Mouse (Mus musculus) mesoderm, embryonic 11.5 days (tissue): Measurements from ENCODE around the gene Cacna1h.

Experiments
- DNase-seq: peaks from one replicate; pipeline ENCODE4 v3.0.0-alpha.2; 2012; ENCODE audit warnings: low read depth, low spot score

Cacna1h gene

DNA sequence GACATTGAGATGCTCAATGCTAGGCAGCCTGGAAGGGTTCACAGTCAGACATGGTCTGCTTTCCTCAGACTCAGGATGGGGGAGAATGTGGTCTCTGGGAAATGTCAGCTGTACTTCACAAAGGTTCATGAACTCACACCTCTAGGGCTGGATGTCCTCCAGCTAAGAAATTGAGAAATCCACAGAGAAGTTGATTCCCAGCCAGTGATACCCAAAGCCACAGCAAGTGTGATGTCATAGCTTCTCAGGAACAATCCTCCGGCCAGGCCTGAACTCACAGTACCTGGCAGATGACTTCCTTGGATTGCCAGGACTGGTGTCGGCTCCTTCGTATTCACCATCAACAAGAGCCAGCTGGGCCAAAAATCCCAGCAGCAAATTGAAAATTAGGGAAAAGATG, 12.3 kb upstream of the Cacna1h start:
- DNase-seq, result no peak

- DNase-seq, result no peak
These were observed 11.5 kb upstream of the Cacna1h start for GRCm38 (mm10) chr17:25445074-25445473.

GRCm38 (mm10) chr17:25442889-25443288, 9.3 kb upstream of the Cacna1h start:
- no peak for DNase-seq

GRCm38 (mm10) chr17:25441417-25441816, 7.8 kb upstream of the Cacna1h start:
- no peak for DNase-seq

- peak; percentile 35 for DNase-seq
These were observed 363 bp downstream of the Cacna1h start for GRCm38 (mm10) chr17:25433223-25433616.

- no peak for DNase-seq
These were observed 976 bp downstream of the Cacna1h start for GRCm38 (mm10) chr17:25432433-25433181.

GRCm38 (mm10) chr17:25430534-25430933, 3.0 kb downstream of the Cacna1h start:
- DNase-seq, result no peak

GRCm38 (mm10) chr17:25429886-25430285, 3.7 kb downstream of the Cacna1h start:
- no peak for DNase-seq

DNA sequence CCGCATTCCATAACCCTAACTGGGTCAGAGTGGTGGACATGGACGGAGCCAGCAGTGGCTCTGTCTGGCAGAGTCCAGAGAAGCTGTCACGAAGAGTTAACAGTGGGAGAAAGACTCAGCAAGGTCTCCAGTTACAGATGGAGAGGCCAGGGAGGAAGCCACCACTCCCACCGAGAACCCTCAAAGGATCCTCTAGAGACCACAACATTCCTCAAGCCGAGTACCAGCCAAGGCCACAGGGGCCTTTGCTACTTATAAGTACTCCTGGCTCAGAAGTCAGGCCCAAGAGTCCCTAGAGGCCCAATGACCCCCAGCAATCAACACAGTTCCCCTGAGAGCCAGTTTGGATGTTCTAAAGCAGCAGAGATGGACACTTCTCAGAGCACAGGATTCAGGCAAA, 4.3 kb downstream of the Cacna1h start:
- DNase-seq, result no peak

DNA sequence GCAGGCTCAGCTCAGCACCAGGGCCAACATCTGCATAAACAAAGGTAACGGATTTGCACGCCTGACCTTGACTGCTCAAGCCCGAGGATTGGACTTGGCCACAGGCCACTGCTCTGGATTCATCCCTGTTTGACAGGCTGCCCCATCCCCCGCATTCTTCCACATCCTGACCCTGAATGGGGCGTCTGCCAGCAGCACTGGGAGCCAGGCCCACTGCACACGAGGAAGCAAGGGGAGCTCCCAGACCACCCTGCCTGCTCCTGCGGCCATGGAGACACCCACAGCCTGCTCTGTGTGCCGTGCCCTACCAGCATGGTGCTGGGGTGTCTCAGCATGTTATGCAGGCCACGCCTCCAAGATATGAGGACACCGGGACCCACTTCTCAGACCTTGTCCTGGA, 6.1 kb downstream of the Cacna1h start:
- no peak for DNase-seq

GRCm38 (mm10) chr17:25425996-25426395, 7.6 kb downstream of the Cacna1h start:
- DNase-seq, result no peak

DNA sequence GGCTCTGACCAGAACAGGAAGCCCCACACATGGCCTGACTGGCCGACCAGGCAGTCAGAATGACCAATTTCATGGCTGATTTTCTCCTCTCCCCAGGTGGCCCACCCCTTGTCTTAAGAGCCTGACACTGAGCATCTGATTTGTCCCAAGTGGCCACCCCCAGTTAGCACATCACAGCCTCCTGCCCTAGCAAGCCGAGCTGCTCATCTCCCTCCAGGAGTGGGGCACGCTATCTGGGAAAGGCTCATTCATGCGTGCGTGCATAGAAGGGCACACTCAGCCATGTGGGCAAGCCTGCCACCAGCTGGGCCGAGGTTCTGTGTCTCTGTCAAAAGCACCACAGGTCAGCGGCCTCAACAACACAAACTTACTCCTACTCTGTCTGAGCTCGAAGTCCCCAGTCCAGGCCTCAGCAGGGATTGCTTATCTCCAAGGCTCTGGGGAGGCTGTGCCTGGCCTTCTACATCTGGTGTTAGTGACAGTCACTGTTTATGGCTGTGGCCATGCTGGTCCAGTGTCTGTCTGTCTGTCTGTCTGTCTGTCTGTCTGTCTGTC, 9.0 kb downstream of the Cacna1h start:
- DNase-seq, result no peak

DNA sequence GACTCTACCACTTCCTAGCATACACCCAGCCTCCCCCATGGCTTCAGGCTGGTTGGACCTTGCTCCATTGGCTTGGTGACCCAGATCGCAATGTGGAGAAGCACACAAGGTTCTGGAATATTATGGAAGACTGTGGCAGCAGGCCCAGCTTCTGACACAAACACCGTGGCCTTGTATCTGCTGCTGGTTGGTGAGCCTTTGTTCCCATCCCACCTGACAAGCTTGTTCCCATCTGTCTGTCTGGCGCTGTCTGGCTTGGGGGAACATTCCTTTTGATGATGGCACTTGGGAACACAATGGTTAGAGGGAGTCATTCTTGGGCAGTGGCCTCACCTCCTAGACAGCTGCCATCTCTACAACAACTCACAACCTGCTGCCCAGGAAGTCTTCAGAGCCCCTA, 12.6 kb downstream of the Cacna1h start:
- no peak for DNase-seq

GRCm38 (mm10) chr17:25418926-25419325, 14.7 kb downstream of the Cacna1h start:
- DNase-seq, result peak; percentile 53

GRCm38 (mm10) chr17:25417990-25418389, 15.6 kb downstream of the Cacna1h start:
- no peak for DNase-seq

GRCm38 (mm10) chr17:25416219-25416618, 17.4 kb downstream of the Cacna1h start:
- no peak for DNase-seq

DNA sequence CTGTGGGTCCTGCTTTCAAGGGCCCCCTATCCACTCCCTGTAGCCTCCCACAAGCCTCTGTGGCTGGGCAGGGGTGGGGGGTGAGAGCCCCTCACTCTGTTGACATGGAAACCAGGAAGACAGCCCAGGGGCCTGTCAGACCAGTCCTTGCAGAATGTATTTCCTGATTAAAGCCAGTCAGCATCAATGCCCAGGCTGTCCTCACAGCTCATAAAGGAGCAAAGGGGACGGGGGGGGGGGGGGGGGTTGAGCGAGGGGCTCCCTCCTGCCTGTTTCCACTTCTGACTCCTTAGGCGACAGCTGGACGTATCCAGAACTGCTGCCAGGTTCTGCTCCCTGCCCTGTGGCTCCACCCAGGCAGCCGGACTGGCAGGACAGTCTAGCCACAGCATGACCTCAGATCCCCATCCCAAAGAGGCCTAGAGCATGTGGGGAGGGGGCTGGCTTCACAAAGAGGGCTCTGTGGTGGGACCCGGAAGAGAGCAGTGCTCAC, 18.1 kb downstream of the Cacna1h start:
- DNase-seq, result no peak

DNA sequence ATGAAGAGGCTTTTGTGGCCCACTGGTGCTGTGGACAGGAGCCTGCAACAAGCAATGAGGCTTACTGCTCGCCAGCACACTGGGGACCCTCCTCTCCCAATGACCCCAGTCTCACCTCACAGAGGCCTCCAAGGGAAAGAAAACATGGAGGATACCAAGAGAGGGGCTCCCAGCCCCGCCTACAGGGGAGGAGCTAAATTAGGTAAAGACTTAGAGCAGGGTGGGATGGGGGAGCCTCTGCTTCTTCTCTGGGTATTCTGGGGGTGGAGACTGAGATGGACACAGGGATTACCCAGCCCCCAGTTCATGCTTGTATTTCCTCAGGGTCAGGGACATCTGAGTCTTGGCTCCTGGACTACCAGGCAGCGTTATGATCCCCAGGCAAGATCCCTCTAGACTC, 18.7 kb downstream of the Cacna1h start:
- no peak for DNase-seq

- no peak for DNase-seq
These were observed 19.4 kb downstream of the Cacna1h start for GRCm38 (mm10) chr17:25414209-25414608.

- DNase-seq, result no peak
These were observed 22.3 kb downstream of the Cacna1h start for GRCm38 (mm10) chr17:25411251-25411650.

DNA sequence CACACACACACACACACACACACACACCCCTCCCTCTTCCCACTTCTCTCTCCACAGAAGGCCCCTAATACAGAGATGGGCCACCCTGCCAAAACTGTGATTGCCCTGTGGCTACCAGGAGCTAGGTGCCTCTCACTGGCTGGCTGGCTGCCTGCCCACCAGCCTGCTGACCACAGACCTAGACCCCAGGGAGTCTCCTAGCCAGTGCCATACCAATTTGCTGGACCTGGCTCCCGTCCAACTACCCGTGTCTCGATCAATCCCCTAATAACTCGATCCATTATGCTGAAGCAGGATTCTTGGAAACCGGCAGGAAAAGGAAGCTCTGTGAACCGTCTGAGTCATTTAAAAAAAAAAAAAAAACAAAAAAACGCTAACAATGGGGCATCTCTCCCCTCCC, 22.8 kb downstream of the Cacna1h start:
- DNase-seq, result no peak

DNA sequence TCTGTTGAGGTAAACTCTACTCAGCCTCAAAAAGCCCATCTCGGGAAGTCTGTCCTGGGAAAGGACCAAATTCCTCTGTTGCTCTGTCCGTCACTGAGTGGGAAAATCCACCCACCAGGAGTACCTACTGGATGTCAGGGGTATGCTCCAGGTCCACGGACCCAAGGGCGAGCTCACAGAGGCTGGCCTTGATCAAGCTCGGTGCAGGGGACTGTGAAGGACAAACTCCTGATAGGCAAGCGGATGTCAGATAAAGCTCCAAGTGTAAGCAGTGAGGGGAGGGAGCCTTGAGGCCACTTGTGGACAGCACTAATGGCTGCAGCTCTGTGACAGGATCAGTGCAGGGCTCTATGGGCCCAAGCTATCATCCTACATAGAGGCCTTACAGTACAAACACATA, 23.4 kb downstream of the Cacna1h start:
- DNase-seq, result no peak

DNA sequence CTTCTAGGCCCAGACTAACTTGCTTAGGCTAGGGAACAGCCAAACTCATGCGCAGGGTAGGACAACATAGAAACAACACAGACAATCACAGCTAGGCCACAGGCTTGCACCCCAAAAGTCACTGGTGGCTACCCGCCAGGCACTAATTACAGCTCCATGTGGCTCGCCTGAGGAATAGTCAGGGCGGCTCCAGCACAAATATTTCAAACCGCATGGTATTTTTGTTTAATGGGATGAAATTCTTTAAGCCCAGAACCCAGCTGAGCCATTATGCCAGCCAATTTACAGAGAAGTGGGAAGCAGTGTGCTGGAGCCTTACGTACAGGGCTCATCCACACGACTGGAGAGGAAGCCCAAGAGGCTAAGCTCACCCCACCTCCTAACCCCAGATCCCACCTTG, 24.0 kb downstream of the Cacna1h start:
- no peak for DNase-seq
